Mouse (Mus musculus): Measurements from ENCODE around the gene Dlx5. TPM values are rescaled to one million over a fixed set of nuclear protein-coding genes. Genes with fewer than 3 reads are reported as not detected.
A peak's percentile ranks its signal among the peaks of the same experiment; 100 is the strongest.

Gene Dlx5
- polyA plus RNA-seq, 1 experiment from 2014 or later = 1.3 TPM

- ATAC-seq (ENCODE audit: insufficient number of reproducible peaks, insufficient read depth, low FRiP score, low read depth) = no peak
- H3K36me3 ChIP-seq (ENCODE audit: control insufficient read depth, insufficient read depth, low read length) = no peaks in the 10 kb centered on the region
- H3K27me3 ChIP-seq (ENCODE audit: control insufficient read depth, insufficient read depth, low read length) = no peaks in the 10 kb centered on the region
- 26% methylated on average over 8 of the region's 8 CpGs for WGBS
- H3K9ac ChIP-seq (ENCODE audit: low read length) = no peak overlapping the region
- no peak overlapping the region for H3K4me2 ChIP-seq (ENCODE audit: low read length)
- H3K4me3 ChIP-seq (ENCODE audit: control insufficient read depth in 1 of 2, insufficient read depth in 1 of 2, low read depth in 1 of 2, low read length in 2 of 2) = no peak overlapping the region
- no peaks in the 10 kb centered on the region for H3K9me3 ChIP-seq (ENCODE audit: control insufficient read depth, low read length)
- no peak overlapping the region for H3K27ac ChIP-seq (replicated peaks in 1 of 2; ENCODE audit: control insufficient read depth in 1 of 2, insufficient read depth in 1 of 2, low read depth in 2 of 2, low read length in 2 of 2)
- no peaks in the 10 kb centered on the region for H3K4me1 ChIP-seq (ENCODE audit: control insufficient read depth in 2 of 2, insufficient read depth in 2 of 2, low read length in 2 of 2)
These were observed 27.7 kb upstream of the Dlx5 start for GRCm38 (mm10) chr6:6909586-6909985.

GRCm38 (mm10) chr6:6890047-6890446, 8.2 kb upstream of the Dlx5 start:
- Histone ChIP-seq H3K36me3 (ENCODE audit: control insufficient read depth, insufficient read depth, low read length) (no peaks in the 10 kb centered on the region), H3K27me3 (ENCODE audit: control insufficient read depth, insufficient read depth, low read length) (peaks cover 22% of the 10 kb centered on the region; the same call in 1 of the 2 replicates), H3K27ac (replicated peaks in 1 of 2; ENCODE audit: control insufficient read depth in 1 of 2, insufficient read depth in 1 of 2, low read depth in 2 of 2, low read length in 2 of 2) (no peak overlapping the region), H3K4me3 (ENCODE audit: control insufficient read depth in 1 of 2, insufficient read depth in 1 of 2, low read depth in 1 of 2, low read length in 2 of 2) (no peak overlapping the region), H3K4me1 (ENCODE audit: control insufficient read depth in 2 of 2, insufficient read depth in 2 of 2, low read length in 2 of 2) (no peaks in the 10 kb centered on the region), H3K4me2 (ENCODE audit: low read length) (no peak overlapping the region), H3K9ac (ENCODE audit: low read length) (no peak overlapping the region), H3K9me3 (ENCODE audit: control insufficient read depth, low read length) (no peaks in the 10 kb centered on the region)
- ATAC-seq (ENCODE audit: insufficient number of reproducible peaks, insufficient read depth, low FRiP score, low read depth) = no peak
- WGBS = 56% methylated on average over 6 of the region's 6 CpGs

- ATAC-seq (ENCODE audit: insufficient number of reproducible peaks, insufficient read depth, low FRiP score, low read depth) = no peak
- Histone ChIP-seq H3K4me1 (ENCODE audit: control insufficient read depth in 2 of 2, insufficient read depth in 2 of 2, low read length in 2 of 2) (peaks cover 2 to 3% of the 10 kb centered on the region in 2 experiments; a peak in 3 of 4 replicates), H3K4me2 (ENCODE audit: low read length) (no peak overlapping the region), H3K4me3 (ENCODE audit: control insufficient read depth in 1 of 2, insufficient read depth in 1 of 2, low read depth in 1 of 2, low read length in 2 of 2) (no peak overlapping the region), H3K9me3 (ENCODE audit: control insufficient read depth, low read length) (no peaks in the 10 kb centered on the region), H3K27me3 (ENCODE audit: control insufficient read depth, insufficient read depth, low read length) (peaks cover 44% of the 10 kb centered on the region), H3K36me3 (ENCODE audit: control insufficient read depth, insufficient read depth, low read length) (no peaks in the 10 kb centered on the region), H3K27ac (replicated peaks in 1 of 2; ENCODE audit: control insufficient read depth in 1 of 2, insufficient read depth in 1 of 2, low read depth in 2 of 2, low read length in 2 of 2) (no peak overlapping the region), H3K9ac (ENCODE audit: low read length) (no peak overlapping the region)
- 64% methylated on average over 3 of the region's 3 CpGs for WGBS
These were observed 4.3 kb upstream of the Dlx5 start for GRCm38 (mm10) chr6:6886225-6886624.

- Histone ChIP-seq H3K36me3 (ENCODE audit: control insufficient read depth, insufficient read depth, low read length) (no peaks in the 10 kb centered on the region), H3K27ac (replicated peaks in 1 of 2; ENCODE audit: control insufficient read depth in 1 of 2, insufficient read depth in 1 of 2, low read depth in 2 of 2, low read length in 2 of 2) (no peak overlapping the region), H3K4me1 (ENCODE audit: control insufficient read depth in 2 of 2, insufficient read depth in 2 of 2, low read length in 2 of 2) (peaks cover 5 to 12% of the 10 kb centered on the region in 2 experiments; a peak in 3 of 4 replicates), H3K4me3 (ENCODE audit: control insufficient read depth in 1 of 2, insufficient read depth in 1 of 2, low read depth in 1 of 2, low read length in 2 of 2) (no peak overlapping the region), H3K4me2 (ENCODE audit: low read length) (peak overlapping the region; percentile 28; the same call in 1 of the 2 replicates), H3K9me3 (ENCODE audit: control insufficient read depth, low read length) (no peaks in the 10 kb centered on the region), H3K9ac (ENCODE audit: low read length) (no peak overlapping the region), H3K27me3 (ENCODE audit: control insufficient read depth, insufficient read depth, low read length) (peaks cover 56% of the 10 kb centered on the region)
- WGBS = 8% methylated on average over 12 of the region's 12 CpGs
- ATAC-seq (ENCODE audit: insufficient number of reproducible peaks, insufficient read depth, low FRiP score, low read depth) = 0 out of 2 replicates have a peak, but pooled peaks have one; percentile 6
These were observed 3.0 kb upstream of the Dlx5 start for GRCm38 (mm10) chr6:6884897-6885296.

GRCm38 (mm10) chr6:6882266-6882797, 447 bp upstream of the Dlx5 start:
- H3K27ac ChIP-seq (replicated peaks in 1 of 2; ENCODE audit: control insufficient read depth in 1 of 2, insufficient read depth in 1 of 2, low read depth in 2 of 2, low read length in 2 of 2) = no peak overlapping the region
- no peak for ATAC-seq (ENCODE audit: insufficient number of reproducible peaks, insufficient read depth, low FRiP score, low read depth)

GRCm38 (mm10) chr6:6881115-6881637, 709 bp downstream of the Dlx5 start:
- no peak overlapping the region for H3K27ac ChIP-seq (replicated peaks in 1 of 2; ENCODE audit: control insufficient read depth in 1 of 2, insufficient read depth in 1 of 2, low read depth in 2 of 2, low read length in 2 of 2)
- H3K9me3 ChIP-seq (ENCODE audit: control insufficient read depth, low read length) = no peaks in the 10 kb centered on the region
- H3K4me2 ChIP-seq (ENCODE audit: low read length) = peak overlapping the region; percentile 87
- peaks cover 72% of the 10 kb centered on the region for H3K27me3 ChIP-seq (ENCODE audit: control insufficient read depth, insufficient read depth, low read length)
- ATAC-seq (ENCODE audit: insufficient number of reproducible peaks, insufficient read depth, low FRiP score, low read depth) = no peak
- no peaks in the 10 kb centered on the region for H3K36me3 ChIP-seq (ENCODE audit: control insufficient read depth, insufficient read depth, low read length)
- WGBS = under 1% methylated on average over 30 of the region's 30 CpGs
- H3K9ac ChIP-seq (ENCODE audit: low read length) = peak overlapping the region; percentile 67
- H3K4me3 ChIP-seq (ENCODE audit: control insufficient read depth in 1 of 2, insufficient read depth in 1 of 2, low read depth in 1 of 2, low read length in 2 of 2) = peak overlapping the region; percentile 57 to 63
- peaks cover 9 to 16% of the 10 kb centered on the region in 2 experiments; a peak in 3 of 4 replicates for H3K4me1 ChIP-seq (ENCODE audit: control insufficient read depth in 2 of 2, insufficient read depth in 2 of 2, low read length in 2 of 2)

More at GRCm38 (mm10) chr6:6882266-6882797, 447 bp upstream of the Dlx5 start:
- Histone ChIP-seq H3K9me3 (ENCODE audit: control insufficient read depth, low read length) (no peaks in the 10 kb centered on the region), H3K9ac (ENCODE audit: low read length) (no peak overlapping the region), H3K4me3 (ENCODE audit: control insufficient read depth in 1 of 2, insufficient read depth in 1 of 2, low read depth in 1 of 2, low read length in 2 of 2) (peak overlapping the region; percentile 57 to 63), H3K27me3 (ENCODE audit: control insufficient read depth, insufficient read depth, low read length) (peaks cover 64% of the 10 kb centered on the region), H3K36me3 (ENCODE audit: control insufficient read depth, insufficient read depth, low read length) (no peaks in the 10 kb centered on the region), H3K4me2 (ENCODE audit: low read length) (peak overlapping the region; percentile 87), H3K4me1 (ENCODE audit: control insufficient read depth in 2 of 2, insufficient read depth in 2 of 2, low read length in 2 of 2) (peaks cover 9 to 16% of the 10 kb centered on the region in 2 experiments; a peak in 3 of 4 replicates)
- WGBS = 10% methylated on average over 9 of the region's 11 CpGs

- H3K9ac ChIP-seq (ENCODE audit: low read length) = peak overlapping the region; percentile 67; the same call in 1 of the 2 replicates
- peak overlapping the region; percentile 57 to 63 for H3K4me3 ChIP-seq (ENCODE audit: control insufficient read depth in 1 of 2, insufficient read depth in 1 of 2, low read depth in 1 of 2, low read length in 2 of 2)
- peaks cover 78% of the 10 kb centered on the region for H3K27me3 ChIP-seq (ENCODE audit: control insufficient read depth, insufficient read depth, low read length)
- peaks cover 9 to 16% of the 10 kb centered on the region in 2 experiments; a peak in 3 of 4 replicates for H3K4me1 ChIP-seq (ENCODE audit: control insufficient read depth in 2 of 2, insufficient read depth in 2 of 2, low read length in 2 of 2)
- peak overlapping the region; percentile 87 for H3K4me2 ChIP-seq (ENCODE audit: low read length)
- H3K9me3 ChIP-seq (ENCODE audit: control insufficient read depth, low read length) = no peaks in the 10 kb centered on the region
- no peak for ATAC-seq (ENCODE audit: insufficient number of reproducible peaks, insufficient read depth, low FRiP score, low read depth)
- no peak overlapping the region for H3K27ac ChIP-seq (replicated peaks in 1 of 2; ENCODE audit: control insufficient read depth in 1 of 2, insufficient read depth in 1 of 2, low read depth in 2 of 2, low read length in 2 of 2)
- 2% methylated on average over 24 of the region's 24 CpGs for WGBS
- no peaks in the 10 kb centered on the region for H3K36me3 ChIP-seq (ENCODE audit: control insufficient read depth, insufficient read depth, low read length)
These were observed 1.3 kb downstream of the Dlx5 start for GRCm38 (mm10) chr6:6880361-6881114.
